In the genomic region with DNA sequence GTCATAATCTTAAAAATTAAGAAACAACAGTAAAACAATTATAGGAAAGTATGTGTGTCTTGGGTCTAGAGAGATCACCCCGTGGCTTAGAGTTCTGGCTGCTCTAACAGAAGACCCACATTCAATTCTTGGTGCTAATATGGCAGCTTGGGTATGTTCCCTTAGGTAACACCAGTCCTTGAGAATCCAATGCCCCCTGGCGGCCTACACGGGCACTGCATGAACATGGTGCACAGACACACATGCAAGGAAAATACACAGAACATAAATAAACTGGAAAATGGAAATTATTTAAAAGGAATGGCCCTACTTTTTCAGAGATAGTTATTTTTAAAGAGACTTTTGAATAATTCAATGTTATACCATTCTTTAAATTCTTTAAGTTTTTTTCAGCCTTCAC, we compare ENCODE assay signal across 8 mouse cellular contexts. TPM values are rescaled to one million over a fixed set of nuclear protein-coding genes. Genes with fewer than 3 reads are reported as not detected.
DNase-seq lines count a peak whose midpoint lies in the region; ATAC-seq lines count a peak whose summit lies in the region.

No protein-coding gene starts in this region.

- intact Hi-C loops in left cerebral cortex, postnatal 4 days (cut with DNase I), result no loop called here
- intact Hi-C loops in left cerebral cortex, postnatal 36 days (cut with DNase I), result no loop called here
- intact Hi-C loops in gastrocnemius, postnatal 14 days (cut with DNase I; ENCODE audit: low total_unique reads), result no loop called here

- DNase-seq in adrenal gland, postnatal 10 days, result peak; percentile 5
- no peak for DNase-seq in adrenal gland, adult 2 months
- DNase-seq in left cerebral cortex, postnatal 4 days, result peak; percentile 0
- no peak for DNase-seq in left cerebral cortex, postnatal 36 days (ENCODE audit: low spot score in 2 of 2)
- peak; percentile 52 for DNase-seq in R1 (ENCODE audit: low read depth, low spot score)
- DNase-seq in embryo, embryonic 9.5 days (ENCODE audit: extremely low spot score), result no peak
- no peak for DNase-seq in gastrocnemius, postnatal 14 days

- ATAC-seq in megakaryocyte, adult 5-6 weeks (ENCODE audit: poor library complexity, severe bottlenecking), result peak; percentile 52; the same call in 1 of the 2 replicates

RNA-seq across cellular contexts. Expression of a gene that starts 55.6 kb away (rescaled TPM):
- total RNA-seq in adrenal gland, postnatal 10 days (2021), result 10 to 100 TPM; 18.0 to 21.2 TPM
- 10 to 100 TPM in 1 of 2 experiments, 1 to 10 TPM in 1; 5.0 to 11.0 TPM for total RNA-seq in adrenal gland, adult 2 months (2021)
- polyA plus RNA-seq in adrenal gland, adult 2 months (2012; rRNA removed), result 0.71 and 0.89 TPM in 2 replicates
- 1 to 10 TPM; 4.3 to 5.2 TPM for total RNA-seq in left cerebral cortex, postnatal 4 days (2021)
- 1 to 10 TPM; 2.4 to 2.7 TPM for total RNA-seq in left cerebral cortex, postnatal 36 days (2021)
- total RNA-seq in megakaryocyte, adult 5-6 weeks (2015), result 7.8 and 8.4 TPM in 2 replicates
- 8.8 and 10.2 TPM in 2 replicates for total RNA-seq in megakaryocyte, adult 5-6 weeks (2017)
- 1 to 10 TPM; 6.3 to 7.6 TPM for total RNA-seq in gastrocnemius, postnatal 14 days (2021)

Comparison
In these comparisons a context has a peak if more than half of its experiments do, and no peak if none do; other contexts are left out.
1. DNase-seq: peak in adrenal gland, postnatal 10 days (single experiment), left cerebral cortex, postnatal 4 days (single experiment) and R1 (single experiment); none in adrenal gland, adult 2 months (single experiment), left cerebral cortex, postnatal 36 days (0 of 2), embryo, embryonic 9.5 days (single experiment) and gastrocnemius, postnatal 14 days (single experiment).